Mouse (Mus musculus): ENCODE results near the gene L1td1.

Gene L1td1

GRCm38 (mm10) chr4:98743209-98743905 is 16.8 kb downstream of the L1td1 start:
- no peak for DNase-seq (ENCODE audit: low spot score in 2 of 2)

- DNase-seq (ENCODE audit: low spot score in 2 of 2) = no peak
These were observed 17.3 kb downstream of the L1td1 start for GRCm38 (mm10) chr4:98743906-98744210.

GRCm38 (mm10) chr4:98754456-98754855 is 27.9 kb downstream of the L1td1 start:
- DNase-seq (ENCODE audit: low spot score in 2 of 2) = no peak

GRCm38 (mm10) chr4:98756141-98756540 is 29.6 kb downstream of the L1td1 start:
- DNase-seq (ENCODE audit: low spot score in 2 of 2) = no peak

GRCm38 (mm10) chr4:98758012-98758821 is 31.7 kb downstream of the L1td1 start:
- no peak for DNase-seq (ENCODE audit: low spot score in 2 of 2)

GRCm38 (mm10) chr4:98758872-98759518 is 32.5 kb downstream of the L1td1 start:
- DNase-seq (ENCODE audit: low spot score in 2 of 2) = no peak

GRCm38 (mm10) chr4:98767134-98768133 is 40.9 kb downstream of the L1td1 start:
- no peak for DNase-seq (ENCODE audit: low spot score in 2 of 2)

GRCm38 (mm10) chr4:98773785-98774184 is 47.3 kb downstream of the L1td1 start:
- no peak for DNase-seq (ENCODE audit: low spot score in 2 of 2)

GRCm38 (mm10) chr4:98776721-98777427 is 50.3 kb downstream of the L1td1 start:
- DNase-seq (ENCODE audit: low spot score in 2 of 2) = no peak

GRCm38 (mm10) chr4:98777464-98777863 is 50.9 kb downstream of the L1td1 start:
- no peak for DNase-seq (ENCODE audit: low spot score in 2 of 2)

GRCm38 (mm10) chr4:98778219-98778618 is 51.7 kb downstream of the L1td1 start:
- no peak for DNase-seq (ENCODE audit: low spot score in 2 of 2)

- DNase-seq (ENCODE audit: low spot score in 2 of 2) = no peak
These were observed 59.3 kb downstream of the L1td1 start for GRCm38 (mm10) chr4:98785851-98786250.

- no peak for DNase-seq (ENCODE audit: low spot score in 2 of 2)
These were observed 59.7 kb downstream of the L1td1 start for GRCm38 (mm10) chr4:98786281-98786680.

Measured in spleen, postnatal 36 days (tissue).